Mouse (Mus musculus) ovary, adult 18-20 months (tissue): ENCODE results near the gene P4htm.
"Not testable (repeated sequence)": the region's sequence is repeated elsewhere in the genome, so short reads cannot be mapped to it uniquely, and the experiment has no call there.

ENCODE experiments used
- DNase-seq: peaks from one replicate; pipeline ENCODE4 v3.0.0; 2022; ENCODE audit warnings: low spot score, mixed read lengths

P4htm gene

DNA sequence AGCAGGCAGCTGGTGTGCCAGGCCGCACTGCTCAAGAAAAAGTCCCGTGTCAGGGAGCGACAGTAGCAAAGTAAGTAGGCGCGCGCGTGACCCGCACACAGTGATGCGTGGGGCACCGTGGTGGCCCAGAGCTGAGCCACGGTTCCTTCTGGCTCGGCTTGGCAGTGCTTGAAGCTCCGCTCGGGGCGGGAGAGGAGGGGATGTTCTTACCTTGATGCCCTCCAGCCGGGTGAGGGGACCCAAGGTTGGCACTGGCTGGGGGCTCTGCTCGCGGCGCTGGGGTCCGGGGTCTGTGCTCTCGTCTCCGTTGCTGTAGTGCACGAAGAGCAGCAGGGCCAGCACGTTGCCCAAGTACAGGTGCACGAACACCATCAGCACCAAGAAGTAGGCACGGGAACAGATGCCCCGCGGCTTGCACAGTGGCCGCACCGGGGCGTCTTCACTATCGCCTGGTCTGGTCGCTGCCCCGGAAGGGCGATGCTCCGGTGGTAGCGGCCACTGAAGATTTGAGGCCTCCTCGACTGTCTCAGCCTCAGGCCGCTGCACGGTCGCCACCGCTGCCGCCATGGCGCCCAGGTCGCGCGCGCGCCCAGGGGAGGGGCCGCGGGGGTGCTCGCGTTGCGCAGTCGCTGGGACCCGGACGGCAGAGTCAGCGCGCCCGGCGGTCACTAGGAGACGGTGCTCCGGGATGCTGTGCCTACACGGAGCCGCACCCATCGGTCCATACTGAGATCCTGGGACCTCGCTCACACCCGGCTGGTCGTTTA lies at the start of gene P4htm:
Gene P4htm, minus strand, starts transcription at position 670 of the 767 bp plus-strand sequence.
- DNase-seq = peak; percentile 31

DNA sequence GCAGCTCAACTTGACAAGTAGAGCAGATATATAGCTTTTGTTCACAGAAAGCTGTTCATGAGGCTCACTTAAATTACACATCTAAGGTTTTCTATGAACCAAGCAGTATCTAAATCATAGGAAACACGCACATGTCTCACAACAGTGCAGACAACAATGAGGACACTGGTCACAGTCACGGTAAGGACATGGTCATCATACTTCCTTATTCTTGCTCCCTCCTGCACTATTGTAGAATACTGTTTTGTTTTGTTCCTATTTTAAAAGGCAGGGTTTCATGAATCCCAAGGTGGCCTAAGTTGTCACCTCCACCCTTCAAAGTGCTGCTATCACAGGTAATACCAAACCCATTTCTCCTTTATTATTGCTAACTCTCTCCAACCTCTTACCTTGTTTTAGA lies 42.4 kb upstream of the P4htm start:
- no peak for DNase-seq

DNA sequence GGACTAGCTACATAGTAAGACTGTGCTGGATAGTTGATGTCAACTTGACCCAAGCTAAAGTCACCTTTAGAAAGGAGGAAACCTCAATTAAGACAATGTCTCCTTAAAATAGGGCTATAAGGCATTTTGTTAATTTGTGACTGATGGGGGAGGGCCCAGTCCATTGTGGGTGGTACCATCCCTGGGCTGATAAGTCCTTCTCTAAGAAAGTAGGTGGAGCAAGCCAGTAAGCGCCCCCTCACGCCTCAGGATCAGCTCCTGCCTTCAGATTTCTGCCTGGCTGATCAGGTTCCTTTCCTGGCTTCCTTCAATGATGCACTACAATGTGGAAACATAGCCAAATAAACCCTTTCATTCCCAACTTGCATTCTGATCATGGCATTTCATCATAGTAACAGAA lies 37.9 kb upstream of the P4htm start:
- no peak for DNase-seq

DNA sequence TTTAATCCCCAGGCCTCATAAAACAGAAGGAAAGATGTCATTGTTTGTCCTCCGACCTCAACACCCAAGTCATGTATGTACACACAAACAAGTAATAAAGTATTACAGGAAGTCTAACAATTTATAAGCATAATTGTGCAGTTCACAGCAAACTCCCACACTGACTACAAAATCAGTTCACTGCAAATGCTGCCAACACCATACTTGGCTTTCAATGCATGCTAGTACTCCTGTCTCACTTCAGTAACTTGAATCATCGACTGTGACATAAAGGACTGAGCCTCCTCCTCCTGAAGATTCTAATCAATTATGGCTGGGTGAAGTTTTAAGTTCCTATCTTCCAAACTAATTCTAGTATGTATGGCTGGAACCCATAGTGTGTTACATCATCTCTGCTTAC lies 36.4 kb upstream of the P4htm start:
- DNase-seq = no peak

DNA sequence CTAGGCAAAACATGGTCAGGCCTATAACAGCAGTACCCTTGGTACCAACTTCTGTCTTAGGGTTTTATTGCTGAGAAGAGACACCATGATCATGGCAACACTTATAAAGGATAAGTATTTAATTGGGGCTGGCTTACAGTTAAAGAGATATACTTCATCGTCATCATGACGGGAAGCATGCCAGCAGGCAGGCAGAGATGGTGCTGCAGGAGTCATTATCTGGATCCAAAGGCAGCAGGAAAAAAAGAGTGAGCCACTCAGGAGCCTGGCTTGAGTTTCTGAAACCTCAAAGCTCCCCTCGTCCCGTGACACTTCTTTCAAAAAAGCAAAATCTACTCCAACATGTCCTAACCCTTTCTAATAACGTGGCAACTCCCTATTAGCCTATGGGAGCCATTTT lies 34.9 kb upstream of the P4htm start:
- DNase-seq = no peak

DNA sequence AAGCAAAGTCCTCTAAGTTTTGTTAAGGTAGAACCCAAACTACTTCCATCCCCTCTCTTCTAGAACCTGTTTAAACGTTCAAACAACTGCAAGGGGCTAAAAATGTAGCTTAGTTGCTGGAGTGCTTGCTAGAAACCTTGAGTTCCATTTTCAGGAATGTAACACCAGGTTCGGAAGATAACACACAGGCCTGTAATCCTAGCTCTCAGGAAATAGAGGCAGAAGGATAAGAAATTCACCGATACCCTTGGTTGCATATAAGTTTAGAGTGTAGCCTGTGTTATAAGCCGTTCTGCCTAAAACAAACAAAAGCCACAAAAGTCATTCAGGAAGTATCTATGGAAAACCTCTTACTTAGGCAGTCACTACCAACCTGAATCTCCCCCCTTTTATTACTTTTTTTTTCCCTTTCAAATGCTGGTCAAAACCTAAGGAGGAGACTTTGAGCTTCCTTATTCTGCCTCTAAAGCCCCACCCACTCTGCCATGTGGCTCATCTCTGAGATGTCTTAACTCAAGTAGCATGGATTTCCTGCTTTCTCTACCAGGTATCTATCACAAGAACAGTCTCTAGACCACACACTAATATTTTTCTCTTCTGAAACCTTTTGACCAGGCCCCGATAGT lies 34.3 kb upstream of the P4htm start:
- no peak for DNase-seq

DNA sequence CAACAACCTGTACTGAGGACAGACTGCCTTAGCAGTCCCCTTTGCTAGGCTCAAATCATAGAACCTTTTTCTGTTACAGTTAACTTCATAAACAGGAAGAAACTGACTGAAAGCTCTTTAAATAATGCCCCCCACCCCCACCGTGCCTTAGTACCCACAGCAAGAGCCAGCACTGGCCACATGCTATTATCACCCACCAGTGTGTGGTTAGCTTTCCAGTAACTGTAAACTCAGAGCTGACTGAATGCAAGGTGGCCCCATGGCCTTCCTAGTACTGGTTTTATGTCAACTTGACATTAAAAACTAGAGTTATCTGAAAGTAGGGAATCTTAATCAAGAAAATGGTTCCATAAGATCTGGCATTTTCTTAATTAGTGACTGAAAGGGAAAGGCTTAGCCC lies 33.2 kb upstream of the P4htm start:
- no peak for DNase-seq

DNA sequence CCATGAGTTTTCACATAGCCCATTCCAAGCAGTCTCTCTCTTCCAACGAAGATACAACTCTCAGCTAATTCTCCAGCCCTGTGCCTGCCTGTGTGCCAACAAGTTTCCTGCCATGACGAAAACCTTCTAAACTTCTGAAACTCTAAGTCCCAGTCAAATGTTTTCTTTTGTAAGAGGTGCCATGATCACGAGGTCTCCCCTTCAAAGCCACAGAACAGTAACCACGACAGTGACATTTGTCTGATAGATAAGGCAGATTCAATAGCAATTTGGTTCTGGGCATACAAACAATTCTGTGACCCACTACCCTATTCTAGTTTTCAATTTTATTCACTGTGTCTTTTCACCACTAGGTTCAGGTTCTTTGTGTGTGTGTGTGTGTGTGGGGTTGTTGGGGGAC lies 30.7 kb upstream of the P4htm start:
- DNase-seq = no peak

DNA sequence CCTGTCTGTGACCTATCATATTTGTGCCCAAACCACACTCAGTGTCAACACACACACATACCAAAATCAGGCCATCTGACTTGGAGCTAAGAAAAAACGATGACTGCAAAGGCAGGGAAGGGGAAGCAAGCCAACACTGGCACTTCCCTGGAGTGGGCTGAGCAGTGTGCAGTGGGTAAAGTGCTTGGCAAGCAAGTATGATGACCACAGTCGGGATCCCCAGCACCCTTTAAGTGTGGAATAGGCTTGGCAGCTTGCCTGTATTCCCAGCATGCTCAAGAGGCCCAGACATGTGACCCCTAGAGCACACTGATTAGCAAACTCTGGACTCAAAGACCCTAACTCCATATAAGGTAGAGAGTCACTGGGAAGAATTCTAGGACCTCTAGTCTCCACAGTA lies 29.0 kb upstream of the P4htm start:
- no peak for DNase-seq

DNA sequence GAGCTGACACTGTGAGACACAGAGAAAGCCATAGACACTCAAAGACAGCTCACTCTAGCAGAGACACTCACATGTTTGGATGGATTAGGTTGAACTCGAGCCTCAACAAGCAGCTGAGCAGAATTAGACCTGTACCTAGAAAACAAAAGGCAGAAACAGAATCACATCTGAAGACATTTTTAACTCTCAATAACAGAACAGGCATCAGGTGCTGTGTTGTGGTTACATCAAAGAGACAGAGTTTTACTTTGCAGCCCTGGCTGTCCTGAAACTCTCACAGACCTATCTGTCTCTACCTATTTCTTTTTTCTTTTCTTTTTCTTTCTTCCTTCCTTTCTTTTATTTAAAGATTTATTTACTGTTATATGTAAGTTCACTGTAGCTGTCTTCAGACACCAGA lies 19.8 kb upstream of the P4htm start:
- DNase-seq = no peak

DNA sequence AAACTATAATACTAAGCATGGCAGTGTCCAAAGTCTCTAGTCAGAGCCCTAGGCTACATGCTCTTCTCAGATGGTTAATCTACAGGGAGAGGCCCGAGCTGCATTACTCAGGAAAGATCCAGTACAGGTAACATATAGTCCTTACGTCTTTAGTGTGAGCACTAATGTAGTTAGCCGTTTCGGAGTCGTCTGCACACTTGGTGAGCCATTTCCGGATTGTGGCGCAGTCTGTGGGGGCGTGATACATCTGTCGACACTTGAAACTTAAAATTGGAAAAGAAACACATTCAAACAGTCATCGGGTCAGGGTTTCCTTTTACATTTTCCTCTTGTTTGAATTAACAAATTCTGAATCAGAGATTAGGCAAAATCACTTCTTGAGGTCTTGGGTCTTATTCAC lies 14.0 kb upstream of the P4htm start:
- DNase-seq = no peak

DNA sequence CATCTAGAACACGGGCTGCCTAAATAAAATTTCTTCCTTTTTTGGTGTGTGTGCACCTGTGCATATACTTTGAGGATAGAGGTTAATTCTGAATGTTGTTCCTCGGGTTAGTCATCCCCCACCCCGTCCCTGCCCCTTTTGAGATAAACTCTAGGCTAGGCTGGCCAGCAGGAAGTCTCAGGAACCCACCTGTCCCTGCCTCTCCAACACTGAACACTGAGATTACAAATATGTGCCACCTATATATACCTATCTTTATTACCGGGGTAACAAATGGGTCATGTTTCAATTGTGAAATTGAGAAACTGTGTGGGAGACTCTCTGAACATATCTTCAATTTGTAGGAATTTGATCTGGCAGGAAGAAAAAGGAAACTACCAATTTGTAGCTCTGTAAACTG lies 11.4 kb upstream of the P4htm start:
- DNase-seq = no peak

DNA sequence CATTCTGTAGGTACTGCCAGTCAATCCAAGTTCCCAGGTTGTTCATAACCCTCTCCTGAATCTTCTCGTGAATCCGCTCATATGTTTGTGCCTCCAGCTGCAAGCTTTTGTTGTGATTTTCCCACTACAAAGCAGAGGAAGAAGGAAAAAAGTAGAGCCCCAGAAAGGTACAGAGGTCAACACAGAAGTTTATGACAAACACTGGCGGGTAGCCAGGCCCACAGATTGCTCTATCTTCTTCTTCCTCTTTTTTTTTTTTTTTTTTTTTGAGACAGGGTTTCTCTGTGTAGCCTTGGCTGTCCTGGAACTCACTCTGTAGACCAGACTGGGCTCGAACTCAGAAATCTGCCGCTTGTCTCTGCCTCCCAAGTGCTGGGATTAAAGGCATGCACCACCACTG lies 10.5 kb upstream of the P4htm start:
- DNase-seq = not testable (repeated sequence)

DNA sequence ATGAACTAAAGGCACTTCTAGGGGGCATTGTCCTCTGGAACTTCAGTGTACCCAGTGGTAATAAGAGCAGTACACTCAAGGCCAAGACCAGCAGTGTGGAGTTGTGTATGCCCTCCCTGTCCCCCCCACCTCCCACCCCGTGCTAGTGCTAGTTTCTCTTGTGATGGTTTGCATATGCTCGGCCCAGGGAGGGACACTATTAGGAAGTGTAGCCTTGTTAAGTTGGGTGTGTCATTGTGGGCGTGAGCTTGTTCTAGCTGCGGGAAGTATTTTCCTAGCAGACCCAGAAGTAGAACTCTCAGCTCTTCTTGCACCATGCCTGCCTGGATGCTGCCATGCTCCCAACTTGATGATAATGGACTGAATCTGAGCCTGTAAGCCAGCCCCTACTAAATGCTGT lies 4.5 kb upstream of the P4htm start:
- no peak for DNase-seq

DNA sequence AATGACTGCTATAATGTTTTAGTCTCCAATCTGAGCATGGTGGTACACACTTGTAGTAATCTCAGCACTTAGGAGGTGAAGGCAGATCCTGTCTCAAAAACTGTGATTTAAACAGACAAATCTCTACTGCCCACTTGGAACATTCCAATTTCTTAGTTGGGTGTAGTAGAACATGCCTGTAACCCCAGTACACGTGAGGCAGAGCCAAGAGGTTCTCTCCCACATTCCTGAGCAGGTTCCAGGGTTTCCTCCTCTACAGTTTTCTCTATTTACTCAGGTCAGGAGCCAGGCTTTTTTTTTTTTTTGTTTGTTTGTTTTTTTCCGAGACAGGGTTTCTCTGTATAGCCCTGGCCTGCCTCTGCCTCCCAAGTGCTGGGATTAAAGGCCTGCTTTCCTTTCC lies 2.5 kb upstream of the P4htm start:
- DNase-seq = no peak

DNA sequence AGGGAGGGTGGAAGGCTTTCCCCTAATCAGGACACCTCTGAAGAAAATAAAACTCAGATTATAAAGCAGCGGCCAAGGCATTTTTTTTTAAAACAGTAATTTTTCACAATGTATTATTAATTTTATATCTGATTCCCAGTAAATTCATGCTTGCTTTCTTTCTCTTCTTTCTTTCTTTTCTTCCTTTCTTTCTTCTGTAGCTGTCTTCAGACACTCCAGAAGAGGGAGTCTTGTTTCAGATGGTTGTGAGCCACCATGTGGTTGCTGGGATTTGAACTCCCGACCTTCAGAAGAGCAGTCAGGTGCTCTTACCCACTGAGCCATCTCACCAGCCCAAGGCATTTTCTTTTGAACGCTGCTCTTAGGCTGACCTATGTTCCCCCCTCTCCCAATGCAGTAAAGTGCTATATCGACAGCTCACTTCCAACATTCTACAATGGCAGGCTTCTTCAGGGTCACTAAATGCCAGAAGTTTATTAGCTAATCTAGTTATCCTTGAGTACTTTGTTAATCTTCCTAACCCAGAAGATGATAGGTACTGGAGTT lies 1.6 kb upstream of the P4htm start:
- no peak for DNase-seq

DNA sequence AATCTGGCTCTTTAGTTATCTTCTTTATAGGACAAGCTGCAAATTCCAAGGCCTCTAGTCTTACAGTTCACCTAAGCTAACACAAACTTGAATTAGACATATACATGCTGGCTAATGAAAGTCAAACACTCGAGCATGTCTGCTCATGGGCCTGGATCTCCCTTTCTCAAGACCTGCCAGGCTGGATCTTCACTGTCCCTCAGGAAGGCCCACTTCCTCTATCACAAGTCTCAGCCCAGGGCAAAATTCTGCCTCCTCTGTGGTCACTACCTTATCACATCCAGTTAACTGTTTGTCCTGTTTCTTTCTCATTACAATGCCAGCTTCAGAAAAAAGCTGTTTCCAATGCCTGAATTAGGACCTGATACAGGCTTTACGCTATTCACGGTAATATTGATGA lies 3.1 kb downstream of the P4htm start:
- DNase-seq = no peak

DNA sequence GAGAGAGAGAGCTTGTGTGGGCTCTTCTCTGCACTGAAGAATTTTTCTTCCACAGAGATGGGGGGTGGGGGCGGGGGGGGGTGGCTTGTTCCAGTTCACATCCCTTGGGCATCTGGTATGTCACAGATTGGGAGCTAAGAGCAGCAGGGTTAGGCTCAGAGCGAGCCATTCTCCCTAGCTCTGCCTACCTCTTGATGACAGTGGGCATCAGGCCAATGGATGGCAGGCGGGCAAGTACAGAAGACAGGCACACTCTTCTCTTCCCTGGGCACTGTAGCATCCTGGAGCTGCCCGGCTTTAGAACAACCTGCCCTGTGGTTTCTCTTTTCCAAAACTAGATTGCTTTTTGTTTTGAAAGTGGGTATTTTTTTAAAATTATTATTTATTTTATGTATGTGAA lies 6.0 kb downstream of the P4htm start:
- DNase-seq = no peak

DNA sequence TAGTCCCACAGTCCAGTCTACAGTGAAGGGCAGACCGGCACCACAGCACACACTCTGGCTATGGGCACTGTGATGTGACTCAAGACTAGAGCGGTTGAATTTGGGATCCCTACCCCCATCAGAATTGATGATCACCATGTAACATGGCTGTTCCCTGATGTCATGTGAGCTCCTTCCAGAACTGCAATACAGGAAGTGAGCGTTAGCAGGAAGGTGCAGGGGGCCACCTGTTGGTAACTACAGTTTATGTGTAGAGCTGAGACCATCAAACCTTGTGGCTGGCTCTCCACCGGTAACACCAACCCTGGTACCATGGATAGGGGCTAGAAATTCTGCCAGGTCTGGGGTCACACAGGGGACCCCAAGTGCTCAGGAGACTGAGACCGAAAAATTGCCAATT lies 8.2 kb downstream of the P4htm start:
- no peak for DNase-seq

DNA sequence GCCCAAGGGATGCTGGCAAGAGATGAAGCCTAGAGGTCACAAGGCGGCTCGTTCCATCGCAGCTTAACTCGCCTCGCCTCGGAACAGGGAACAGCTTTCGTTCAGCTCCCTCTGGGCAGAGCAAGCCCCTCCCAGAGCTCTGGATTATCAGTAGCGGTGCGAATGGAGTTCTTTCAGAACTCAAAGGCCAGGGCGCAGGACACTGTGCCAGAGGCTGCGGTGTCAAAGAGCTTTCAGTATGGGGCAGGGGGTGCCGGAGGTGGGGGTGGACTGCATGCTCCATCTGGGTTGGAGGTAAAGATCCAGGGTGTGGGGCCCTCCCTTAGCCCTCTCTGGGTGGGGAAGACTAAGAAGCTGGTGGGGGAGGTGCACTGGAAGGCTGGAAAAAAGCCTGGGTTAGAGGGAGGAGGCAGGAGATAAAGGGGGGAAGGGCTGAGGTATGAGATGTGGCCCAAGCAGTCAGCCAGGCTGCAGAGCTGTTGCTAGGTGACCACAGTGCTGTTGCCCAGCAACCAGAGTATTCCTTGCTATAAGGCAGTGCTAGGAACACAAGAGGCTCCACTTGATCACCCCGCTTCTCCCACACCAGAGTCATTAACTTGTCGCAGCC lies 9.8 kb downstream of the P4htm start:
- DNase-seq = peak; percentile 81

DNA sequence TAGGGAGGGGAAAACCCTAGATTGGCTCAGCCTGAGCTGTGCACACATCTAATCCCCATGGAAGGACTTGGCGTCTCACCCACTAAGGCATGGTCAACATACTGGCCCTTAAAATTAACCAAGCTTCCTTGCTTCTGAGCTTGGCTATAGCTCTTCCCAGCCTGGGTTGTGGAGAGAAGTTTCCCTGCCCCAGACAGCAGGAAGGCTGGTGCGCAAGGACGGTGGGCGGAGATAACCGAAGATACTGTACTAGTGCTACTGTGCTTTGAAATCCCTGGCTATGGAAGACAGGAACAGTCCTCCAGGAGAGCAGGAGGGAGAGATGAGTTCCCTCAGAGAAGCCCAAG lies 18.1 kb downstream of the P4htm start:
- no peak for DNase-seq

DNA sequence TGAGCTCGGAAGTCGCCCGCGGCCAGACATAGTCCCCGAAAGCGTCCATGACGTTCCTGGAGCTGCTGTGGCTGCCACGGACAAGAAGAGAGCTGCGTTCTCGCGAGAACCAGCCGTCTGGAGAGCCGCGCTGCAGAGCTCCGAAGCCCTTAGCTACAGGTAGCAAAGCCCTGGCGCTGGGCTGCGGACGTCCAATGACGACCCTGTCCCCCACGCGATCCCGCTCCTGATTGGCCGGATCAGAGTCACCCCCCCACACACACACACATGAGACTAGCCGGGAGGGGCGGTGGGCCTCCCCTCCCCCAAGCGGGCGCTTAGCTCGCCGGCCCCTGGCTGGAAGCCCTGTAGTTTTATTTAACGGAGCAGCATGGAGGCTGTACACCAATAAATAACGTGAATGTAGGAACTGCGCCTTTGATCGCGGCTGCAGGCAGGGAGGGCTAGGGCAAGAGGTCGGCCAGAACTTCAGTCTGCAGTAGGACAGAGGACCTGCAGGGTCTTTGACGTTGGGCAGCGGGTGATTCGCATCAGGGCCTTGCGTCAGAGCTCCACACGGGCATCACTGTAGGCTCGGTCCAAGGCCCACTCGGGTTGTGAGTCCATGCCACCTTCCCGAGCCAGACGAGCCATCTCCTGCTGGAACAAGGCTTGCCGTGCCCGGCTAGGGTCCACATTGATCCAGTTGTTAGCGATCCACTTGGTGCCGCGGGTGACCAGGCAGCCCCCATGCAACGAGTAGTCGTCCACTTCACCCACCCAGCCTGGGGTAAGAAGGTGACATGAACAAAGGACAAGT lies 18.7 kb downstream of the P4htm start, which contains the start of gene Wdr6:
Gene Wdr6, minus strand, starts transcription at position 195 of the 799 bp plus-strand sequence.
- peak; percentile 94 for DNase-seq
